Mouse (Mus musculus): ENCODE measurements at regions not wholly inside any gene's neighbourhood (a gene's known extent, or its start where the extent isn't known, plus 50 kb on each side); places are given as distances from the start of the nearest gene placed in this dataset.

DNA sequence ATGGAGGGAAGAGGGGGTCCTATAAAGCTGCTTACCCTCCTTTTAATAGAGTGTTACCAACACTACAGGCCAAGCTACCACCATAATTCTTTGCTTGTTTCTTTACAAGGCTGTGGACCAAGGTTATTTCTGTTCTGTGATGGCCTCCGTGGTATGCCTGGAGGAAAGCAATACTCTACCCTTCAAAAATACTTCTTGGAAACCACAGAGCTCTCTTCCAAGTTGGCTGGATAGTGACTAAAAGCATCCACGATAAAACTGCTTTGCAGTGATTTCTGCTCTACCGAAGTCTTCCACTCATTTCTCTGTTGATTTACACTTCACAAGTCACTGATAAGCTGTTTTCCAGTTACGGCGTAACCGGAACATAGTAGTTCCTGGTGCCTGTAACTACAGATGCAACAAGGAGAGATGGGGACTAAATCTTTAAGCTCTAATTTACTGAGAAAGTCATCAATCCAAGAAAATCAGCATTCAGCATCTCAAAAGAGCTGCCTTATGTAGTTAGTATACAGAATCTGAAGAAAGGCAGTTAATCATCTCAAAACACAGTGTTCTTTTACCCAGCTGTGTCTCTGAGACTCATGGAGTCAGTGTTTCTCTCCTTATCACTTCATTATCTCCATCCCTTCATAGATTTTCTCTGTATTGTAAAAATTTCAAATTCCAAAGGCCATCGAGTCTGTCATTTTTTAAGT is 216.1 kb upstream of the Pfn2 start:
- Histone ChIP-seq H3K4me3 (ENCODE audit: insufficient read depth, low read length) (no peak overlapping the region), H3K27ac (ENCODE audit: insufficient read depth, low read length) (no peak overlapping the region), H3K4me1 (ENCODE audit: control insufficient read depth, insufficient read depth, low read length) (no peaks in the 10 kb centered on the region)
- TF ChIP-seq POLR2A (IDR thresholded peaks at IDR 0.05; ENCODE audit: low read depth, low read length) (no peak), CTCF (IDR thresholded peaks at IDR 0.05; ENCODE audit: borderline replicate concordance, insufficient read depth, low read length) (no peak)

DNA sequence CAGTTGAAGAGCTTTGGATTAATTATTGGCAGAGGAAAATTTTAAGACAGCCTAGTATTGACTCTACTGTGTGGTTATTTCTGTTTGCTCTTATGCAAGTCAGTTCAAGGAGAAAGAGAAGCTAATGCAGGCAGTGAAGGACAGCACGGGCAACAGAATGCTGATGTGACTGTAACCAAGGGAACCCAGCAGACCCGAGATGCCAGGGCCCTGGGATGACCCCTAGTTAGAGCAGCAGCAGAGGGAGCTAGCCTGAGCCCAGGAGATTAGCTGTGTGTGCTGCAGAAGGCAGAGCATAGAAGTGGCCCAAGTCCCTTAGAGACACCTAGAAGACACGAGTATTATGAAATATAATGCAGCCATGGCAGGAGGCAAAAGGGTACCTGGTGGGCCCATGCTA is 223.7 kb upstream of the Pfn2 start:
- Histone ChIP-seq H3K27ac (ENCODE audit: insufficient read depth, low read length) (no peak overlapping the region), H3K4me3 (ENCODE audit: insufficient read depth, low read length) (no peak overlapping the region), H3K4me1 (ENCODE audit: control insufficient read depth, insufficient read depth, low read length) (no peaks in the 10 kb centered on the region)
- TF ChIP-seq CTCF (IDR thresholded peaks at IDR 0.05; ENCODE audit: borderline replicate concordance, insufficient read depth, low read length) = no peak
- TF ChIP-seq POLR2A (IDR thresholded peaks at IDR 0.05; ENCODE audit: low read depth, low read length) = no peak

DNA sequence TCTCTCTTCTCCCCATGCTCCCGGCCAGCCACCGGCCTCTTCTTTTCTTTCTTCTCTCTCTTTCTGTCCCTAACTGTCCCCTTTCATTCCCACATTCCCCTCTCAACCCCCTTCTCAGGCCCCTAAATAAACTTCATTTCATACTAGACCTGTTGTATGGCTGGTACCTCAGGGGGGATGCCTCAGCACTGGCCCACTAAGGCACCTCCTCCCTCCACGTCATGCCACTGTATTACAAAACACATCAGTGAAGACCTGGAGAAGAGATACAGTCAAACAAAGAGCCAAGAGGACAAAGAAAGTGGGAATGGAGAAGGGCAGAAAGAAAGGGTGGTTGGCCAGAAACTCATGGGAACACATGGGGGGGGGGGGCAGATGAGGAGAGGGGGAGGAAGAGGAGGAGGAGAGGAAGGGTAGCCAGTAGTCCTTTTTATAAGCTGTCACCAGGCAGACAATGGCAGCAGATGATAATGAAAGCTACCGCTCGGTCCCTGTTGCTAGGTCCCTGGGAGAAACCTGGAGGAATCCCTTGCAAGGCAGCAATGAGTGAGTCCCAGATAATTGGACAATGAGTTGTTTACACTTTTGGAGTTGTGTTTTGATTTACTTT is 224.5 kb upstream of the Pfn2 start:
- TF ChIP-seq POLR2A (IDR thresholded peaks at IDR 0.05; ENCODE audit: low read depth, low read length) (no peak), CTCF (IDR thresholded peaks at IDR 0.05; ENCODE audit: borderline replicate concordance, insufficient read depth, low read length) (no peak)
- Histone ChIP-seq H3K4me1 (ENCODE audit: control insufficient read depth, insufficient read depth, low read length) (no peaks in the 10 kb centered on the region), H3K27ac (ENCODE audit: insufficient read depth, low read length) (no peak overlapping the region), H3K4me3 (ENCODE audit: insufficient read depth, low read length) (no peak overlapping the region)

DNA sequence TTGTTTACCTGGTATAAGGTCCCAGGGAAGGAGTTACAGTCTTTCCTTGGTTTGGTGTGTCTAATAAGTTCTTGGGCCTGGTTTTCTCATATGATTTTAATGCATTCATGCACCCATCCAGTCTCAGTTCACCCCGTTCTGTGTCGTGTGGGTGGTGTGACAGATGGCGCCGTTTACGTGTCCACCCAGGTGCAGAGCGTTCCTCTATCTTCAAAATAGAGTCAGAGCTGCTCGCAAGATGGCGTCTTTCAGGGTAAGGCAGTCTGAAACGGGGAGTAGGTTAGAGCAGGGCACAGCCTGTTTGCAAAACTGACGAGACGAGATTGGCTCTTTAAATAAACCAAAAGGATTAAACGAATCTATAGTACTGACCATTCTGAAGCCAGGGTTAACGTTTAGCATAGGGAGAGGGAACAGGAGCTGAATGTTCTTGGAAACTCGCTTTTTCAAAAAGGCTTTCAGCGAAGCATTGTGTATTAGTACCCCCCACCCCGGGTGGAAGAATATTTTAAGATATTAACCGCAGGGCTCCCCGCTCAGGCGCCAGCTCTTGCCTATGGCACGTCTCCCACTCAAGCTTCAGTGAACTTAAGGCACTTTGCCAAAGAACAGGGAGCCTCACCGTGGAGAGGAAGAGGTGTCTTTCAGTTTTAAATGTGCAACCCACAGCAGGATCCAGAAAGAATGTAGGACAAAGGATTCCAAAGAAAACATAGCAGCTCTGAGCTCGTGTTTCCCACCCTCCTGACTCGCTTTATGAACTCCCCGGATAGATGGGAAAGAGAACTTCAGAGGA is 241.7 kb upstream of the Pfn2 start:
- Histone ChIP-seq H3K4me3 (ENCODE audit: insufficient read depth, low read length) (no peak overlapping the region), H3K4me1 (ENCODE audit: control insufficient read depth, insufficient read depth, low read length) (no peaks in the 10 kb centered on the region), H3K27ac (ENCODE audit: insufficient read depth, low read length) (no peak overlapping the region)
- no peak for TF ChIP-seq POLR2A (IDR thresholded peaks at IDR 0.05; ENCODE audit: low read depth, low read length)
- no peak for TF ChIP-seq CTCF (IDR thresholded peaks at IDR 0.05; ENCODE audit: borderline replicate concordance, insufficient read depth, low read length)

DNA sequence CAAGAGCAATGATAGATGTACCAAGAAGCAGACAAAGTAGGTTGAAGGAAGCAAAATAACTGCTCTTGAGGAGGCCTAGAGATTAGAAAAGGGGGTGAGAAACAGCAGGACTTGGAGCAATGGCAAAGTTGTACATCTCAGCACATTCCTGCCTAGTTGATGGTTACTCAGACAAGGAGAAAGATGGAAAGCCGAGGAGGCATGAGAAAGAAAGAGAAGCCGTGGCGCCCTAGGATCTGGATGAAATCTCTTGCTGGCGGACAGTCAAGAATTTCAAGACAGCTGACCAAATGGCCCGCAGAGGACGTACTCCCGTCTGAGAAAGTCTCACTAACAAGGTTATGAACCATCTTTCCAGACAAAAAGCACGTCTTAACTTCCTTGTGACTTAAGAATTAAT is 242.5 kb upstream of the Pfn2 start:
- TF ChIP-seq POLR2A (IDR thresholded peaks at IDR 0.05; ENCODE audit: low read depth, low read length) = no peak
- TF ChIP-seq CTCF (IDR thresholded peaks at IDR 0.05; ENCODE audit: borderline replicate concordance, insufficient read depth, low read length) = no peak
- Histone ChIP-seq H3K27ac (ENCODE audit: insufficient read depth, low read length) (no peak overlapping the region), H3K4me3 (ENCODE audit: insufficient read depth, low read length) (no peak overlapping the region), H3K4me1 (ENCODE audit: control insufficient read depth, insufficient read depth, low read length) (no peaks in the 10 kb centered on the region)

DNA sequence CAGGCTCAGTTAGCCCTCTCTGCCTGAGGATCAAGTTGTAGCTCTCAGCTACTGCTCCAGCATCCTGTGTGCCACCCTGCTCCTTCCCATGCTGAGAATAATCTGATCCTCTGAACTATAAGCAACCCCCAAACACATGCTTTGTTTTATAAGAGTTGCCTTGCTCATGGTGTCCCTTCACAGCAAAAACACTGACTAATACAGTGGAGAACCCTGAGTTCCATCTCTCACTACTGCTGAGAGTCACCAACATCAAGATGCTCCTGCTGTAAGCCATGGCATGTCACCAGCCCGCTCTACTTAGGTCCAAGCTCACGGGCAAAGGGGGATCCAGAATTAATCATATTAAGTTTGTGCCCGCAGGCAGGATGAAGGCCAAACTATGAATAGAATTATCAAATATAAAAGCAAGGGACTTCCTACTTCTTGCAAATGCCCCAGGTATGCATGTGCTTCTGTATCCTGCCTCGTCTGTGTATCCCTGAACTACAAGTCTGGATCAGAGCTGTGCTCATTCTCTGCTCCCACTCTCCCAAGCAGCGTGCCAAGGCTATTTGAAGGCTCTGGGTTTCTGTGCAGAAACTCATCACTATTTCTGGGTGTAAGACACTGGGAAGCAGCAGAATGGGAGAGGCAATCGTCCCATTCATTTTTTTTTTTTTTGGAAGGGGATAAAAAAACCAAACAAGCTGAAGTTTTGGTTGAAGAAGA is 243.7 kb upstream of the Pfn2 start:
- TF ChIP-seq POLR2A (IDR thresholded peaks at IDR 0.05; ENCODE audit: low read depth, low read length) = no peak
- TF ChIP-seq CTCF (IDR thresholded peaks at IDR 0.05; ENCODE audit: borderline replicate concordance, insufficient read depth, low read length) = no peak
- Histone ChIP-seq H3K4me3 (ENCODE audit: insufficient read depth, low read length) (no peak overlapping the region), H3K27ac (ENCODE audit: insufficient read depth, low read length) (no peak overlapping the region)

DNA sequence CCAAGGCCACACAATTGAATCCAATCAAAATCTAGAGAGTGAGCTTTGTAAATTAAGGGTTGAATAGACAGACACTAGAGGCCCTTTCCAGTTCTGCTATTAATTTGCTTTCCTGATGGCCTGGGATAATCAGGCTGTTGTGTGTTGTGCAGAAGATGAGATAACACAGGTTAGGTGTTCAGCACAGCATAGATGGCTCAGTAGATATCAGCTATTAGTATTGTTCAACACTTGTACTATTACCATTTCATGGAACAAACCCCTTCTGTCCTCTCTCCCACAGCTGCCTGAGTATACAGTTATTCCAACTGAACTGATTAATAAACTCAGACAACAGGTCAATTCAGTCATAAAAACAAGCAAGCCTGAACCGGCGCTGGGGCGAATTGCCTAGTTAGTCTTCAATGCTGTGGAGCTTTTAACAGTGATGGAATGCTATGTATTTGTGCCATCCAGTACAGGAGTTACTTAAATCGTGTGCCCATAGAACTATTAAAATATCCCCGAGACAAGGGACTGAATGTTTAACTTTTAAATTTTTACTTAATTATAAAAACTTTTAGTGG is 263.1 kb upstream of the Pfn2 start:
- H3K27ac ChIP-seq (ENCODE audit: insufficient read depth, low read length) = no peak overlapping the region
- H3K4me3 ChIP-seq (ENCODE audit: insufficient read depth, low read length) = no peak overlapping the region
- H3K4me1 ChIP-seq (ENCODE audit: control insufficient read depth, insufficient read depth, low read length) = no peaks in the 10 kb centered on the region
- TF ChIP-seq POLR2A (IDR thresholded peaks at IDR 0.05; ENCODE audit: low read depth, low read length) = no peak
- no peak for TF ChIP-seq CTCF (IDR thresholded peaks at IDR 0.05; ENCODE audit: borderline replicate concordance, insufficient read depth, low read length)

More for the DNA sequence above, 243.7 kb upstream of the Pfn2 start:
- H3K4me1 ChIP-seq (ENCODE audit: control insufficient read depth, insufficient read depth, low read length) = no peaks in the 10 kb centered on the region

DNA sequence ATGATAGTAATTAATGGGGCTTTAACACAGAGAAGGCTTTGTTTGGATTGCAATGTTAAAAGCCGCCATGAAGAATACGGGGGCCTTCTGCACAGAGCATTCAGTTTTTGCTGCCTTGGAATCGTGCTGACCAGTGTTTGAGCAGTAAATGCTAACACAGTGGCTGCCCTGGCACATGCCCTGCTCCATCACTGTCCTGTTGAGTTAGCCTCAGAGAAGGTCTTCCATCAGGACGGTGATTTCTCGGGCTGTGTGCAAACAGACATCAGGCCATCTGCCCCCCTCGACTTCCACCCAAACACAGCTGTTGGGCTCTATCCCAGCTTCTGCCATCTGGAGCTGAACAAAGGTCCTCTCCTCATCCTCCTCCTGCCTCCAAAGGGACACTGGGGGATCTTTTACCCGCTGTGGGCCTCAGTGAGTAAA is 264.6 kb upstream of the Pfn2 start:
- Histone ChIP-seq H3K4me3 (ENCODE audit: insufficient read depth, low read length) (no peak overlapping the region), H3K4me1 (ENCODE audit: control insufficient read depth, insufficient read depth, low read length) (no peaks in the 10 kb centered on the region), H3K27ac (ENCODE audit: insufficient read depth, low read length) (no peak overlapping the region)
- no peak for TF ChIP-seq CTCF (IDR thresholded peaks at IDR 0.05; ENCODE audit: borderline replicate concordance, insufficient read depth, low read length)
- TF ChIP-seq POLR2A (IDR thresholded peaks at IDR 0.05; ENCODE audit: low read depth, low read length) = no peak

DNA sequence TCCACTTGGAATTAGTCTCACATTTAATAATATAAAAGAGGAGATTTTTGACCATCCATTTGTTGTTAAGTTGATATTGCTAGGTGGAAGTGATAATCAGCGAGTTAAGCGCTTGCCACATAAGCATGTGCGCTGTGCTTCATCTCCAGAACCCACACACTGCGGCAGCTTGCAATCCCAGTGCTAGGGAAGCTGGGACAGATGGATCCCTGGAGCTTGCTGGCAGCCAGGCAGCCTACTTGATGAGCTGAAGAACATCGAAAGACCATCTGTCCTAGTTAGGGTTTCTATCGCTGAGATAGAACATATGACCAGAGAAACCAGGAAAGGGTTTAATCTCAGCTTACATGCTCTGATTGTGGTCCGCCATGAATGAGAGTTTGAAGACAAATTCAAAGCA is 266.1 kb upstream of the Pfn2 start:
- TF ChIP-seq POLR2A (IDR thresholded peaks at IDR 0.05; ENCODE audit: low read depth, low read length) = no peak
- TF ChIP-seq CTCF (IDR thresholded peaks at IDR 0.05; ENCODE audit: borderline replicate concordance, insufficient read depth, low read length) = no peak
- no peak overlapping the region for H3K27ac ChIP-seq (ENCODE audit: insufficient read depth, low read length)
- no peak overlapping the region for H3K4me3 ChIP-seq (ENCODE audit: insufficient read depth, low read length)
- H3K4me1 ChIP-seq (ENCODE audit: control insufficient read depth, insufficient read depth, low read length) = no peaks in the 10 kb centered on the region
